Mouse (Mus musculus) B cell, adult 67 days (primary cell): Measurements from ENCODE around the gene Drd1. TPM values are rescaled to one million over a fixed set of nuclear protein-coding genes. Genes with fewer than 3 reads are reported as not detected.

Experiments used
- total RNA-seq, 2 experiments: library from RNA; stranded (reverse); gene quantifications; 4 replicates each; pipeline ENCODE4 v1.2.4; 2023

Gene Drd1
- 1 to 10 TPM in 1 of 2 experiments, under 1 TPM in 1; 0.21 to 1.2 TPM for total RNA-seq

GRCm38 (mm10) chr13:54055448-54055861 lies at the start of gene Drd1:
Drd1 (minus strand) TSS chr13:54055705.

GRCm38 (mm10) chr13:54071606-54072331 lies 16.3 kb upstream of the Drd1 start, which contains the start of gene Sfxn1:
Sfxn1 (plus strand) TSS chr13:54071869.

Other genes starting within 250 kb of the Drd1 start
- 10 to 100 TPM; 28.5 to 32.8 TPM for gene Sfxn1, start 16.2 kb upstream of the Drd1 start, total RNA-seq
- 10 to 100 TPM in 1 of 2 experiments, 1 to 10 TPM in 1; 8.2 to 11.1 TPM for gene Hrh2, start 136.4 kb upstream of the Drd1 start, total RNA-seq